Mouse (Mus musculus): ENCODE results near the gene Olfr934. TPM values are rescaled to one million over a fixed set of nuclear protein-coding genes. Genes with fewer than 3 reads are reported as not detected.

The Olfr934 gene
- not detected in 2 replicates for polyA plus RNA-seq (2012; rRNA removed)

DNA sequence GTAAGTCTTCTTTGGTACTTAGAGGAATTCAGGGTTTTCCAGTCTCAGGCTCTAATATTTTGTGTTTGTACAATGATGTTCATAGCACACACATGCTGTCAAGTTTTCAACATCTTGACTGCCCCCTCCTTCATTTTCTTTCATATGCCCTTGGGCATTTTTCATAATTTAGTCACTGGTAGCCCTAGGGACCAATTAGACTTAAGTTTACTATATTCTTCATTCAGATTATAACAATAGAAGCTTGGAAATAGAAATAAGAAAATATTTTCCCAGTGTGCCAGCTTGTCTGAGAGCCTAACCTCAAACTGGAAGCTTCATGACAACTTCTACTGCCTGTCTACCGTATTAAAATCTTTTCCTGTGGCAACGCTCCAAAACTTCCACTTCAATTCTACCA lies at the start of gene Olfr934:
Olfr934 (minus strand) TSS at position 101 of the 400 bp plus-strand sequence.
- no peak within 1 kb of the TSS for H3K4me3 ChIP-seq (ENCODE audit: insufficient read depth, low read length)
- no peaks in the 10 kb centered on the region for H3K4me1 ChIP-seq (ENCODE audit: control insufficient read depth, insufficient read depth, low read length)
- H3K27ac ChIP-seq (ENCODE audit: insufficient read depth, low read length), result no peak within 1 kb of the TSS
- TF ChIP-seq POLR2A (IDR thresholded peaks at IDR 0.05; ENCODE audit: extremely low read depth, insufficient read depth, low read length), result no peak
- TF ChIP-seq CTCF (IDR thresholded peaks at IDR 0.05; ENCODE audit: extremely low read depth, insufficient read depth, low read length), result no peak

GRCm38 (mm10) chr9:39023277-39023676 lies 35.2 kb upstream of the Olfr934 start, which contains the start of gene Olfr146:
Gene Olfr146 (minus strand): TSS chr9:39023377.
- Histone ChIP-seq H3K4me3 (ENCODE audit: insufficient read depth, low read length) (no peak within 1 kb of the TSS), H3K27ac (ENCODE audit: insufficient read depth, low read length) (no peak within 1 kb of the TSS), H3K4me1 (ENCODE audit: control insufficient read depth, insufficient read depth, low read length) (no peaks in the 10 kb centered on the region)
- TF ChIP-seq CTCF (IDR thresholded peaks at IDR 0.05; ENCODE audit: extremely low read depth, insufficient read depth, low read length) (no peak), POLR2A (IDR thresholded peaks at IDR 0.05; ENCODE audit: extremely low read depth, insufficient read depth, low read length) (no peak)

DNA sequence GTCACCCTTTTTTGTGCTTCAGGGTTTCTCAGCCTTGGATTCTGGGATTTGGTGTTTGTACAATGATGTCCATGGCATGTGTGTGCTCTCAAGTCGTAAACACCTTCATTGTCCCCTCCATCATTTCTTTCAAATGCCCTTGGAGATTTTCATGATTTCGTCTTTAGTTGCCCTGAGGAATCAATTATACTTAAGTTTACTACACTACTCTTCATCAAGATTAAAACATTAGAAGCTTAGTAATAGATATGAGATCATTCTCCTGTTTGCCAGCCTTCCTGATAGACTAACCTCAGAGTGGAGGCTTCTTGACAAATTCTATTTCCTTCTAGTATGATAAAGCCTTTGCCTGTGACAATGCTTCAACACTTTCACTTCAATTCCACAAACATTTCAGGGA lies 11.5 kb upstream of the Olfr934 start, which contains the start of gene Olfr935:
Olfr935 (minus strand) TSS at position 101 of the 400 bp plus-strand sequence.
- Histone ChIP-seq H3K4me1 (ENCODE audit: control insufficient read depth, insufficient read depth, low read length) (no peaks in the 10 kb centered on the region), H3K27ac (ENCODE audit: insufficient read depth, low read length) (no peak within 1 kb of the TSS), H3K4me3 (ENCODE audit: insufficient read depth, low read length) (no peak within 1 kb of the TSS)
- TF ChIP-seq CTCF (IDR thresholded peaks at IDR 0.05; ENCODE audit: extremely low read depth, insufficient read depth, low read length) (no peak), POLR2A (IDR thresholded peaks at IDR 0.05; ENCODE audit: extremely low read depth, insufficient read depth, low read length) (no peak)

DNA sequence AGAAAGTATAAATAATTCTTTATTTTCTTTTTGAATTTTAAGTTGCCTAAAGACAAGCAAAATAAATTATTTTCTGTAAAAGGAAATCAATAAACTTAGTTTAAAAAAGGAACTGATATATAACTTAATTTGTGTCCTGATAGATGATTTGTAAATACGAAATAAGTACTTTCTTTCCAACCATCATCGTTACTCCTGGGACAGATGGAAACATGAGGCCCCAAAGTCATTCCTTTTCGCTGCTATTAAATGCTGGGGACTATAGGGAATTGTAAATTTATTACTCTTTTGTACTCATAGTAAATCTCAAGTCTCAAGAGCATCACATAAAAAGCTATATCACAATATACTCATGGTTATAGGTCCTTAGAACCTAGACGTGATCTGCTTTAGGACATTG lies 16.1 kb downstream of the Olfr934 start, which contains the start of gene Olfr933:
Olfr933 (plus strand) TSS at position 301 of the 400 bp plus-strand sequence.
- Histone ChIP-seq H3K27ac (ENCODE audit: insufficient read depth, low read length) (no peak within 1 kb of the TSS), H3K4me1 (ENCODE audit: control insufficient read depth, insufficient read depth, low read length) (no peaks in the 10 kb centered on the region), H3K4me3 (ENCODE audit: insufficient read depth, low read length) (no peak within 1 kb of the TSS)
- TF ChIP-seq POLR2A (IDR thresholded peaks at IDR 0.05; ENCODE audit: extremely low read depth, insufficient read depth, low read length), result no peak

DNA sequence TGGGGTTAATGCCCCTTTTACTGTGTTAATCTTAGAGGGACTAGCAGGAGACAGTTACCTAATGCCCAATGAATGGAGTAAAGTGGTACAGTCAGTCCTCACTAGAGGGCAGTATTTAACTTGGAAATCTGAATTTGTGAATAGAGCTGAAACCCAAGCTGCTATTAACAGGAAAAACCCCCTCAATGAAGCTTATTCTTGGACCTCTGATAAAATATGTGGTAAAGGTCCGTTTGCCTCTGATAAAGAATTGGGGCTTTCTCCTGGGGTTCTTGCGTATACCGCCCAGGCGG lies 34.0 kb downstream of the Olfr934 start:
- no peak overlapping the region for H3K27ac ChIP-seq (ENCODE audit: insufficient read depth, low read length)
- no peaks in the 10 kb centered on the region for H3K4me1 ChIP-seq (ENCODE audit: control insufficient read depth, insufficient read depth, low read length)
- TF ChIP-seq CTCF (IDR thresholded peaks at IDR 0.05; ENCODE audit: extremely low read depth, insufficient read depth, low read length) (no peak), POLR2A (IDR thresholded peaks at IDR 0.05; ENCODE audit: extremely low read depth, insufficient read depth, low read length) (no peak)
- H3K4me3 ChIP-seq (ENCODE audit: insufficient read depth, low read length), result no peak overlapping the region

DNA sequence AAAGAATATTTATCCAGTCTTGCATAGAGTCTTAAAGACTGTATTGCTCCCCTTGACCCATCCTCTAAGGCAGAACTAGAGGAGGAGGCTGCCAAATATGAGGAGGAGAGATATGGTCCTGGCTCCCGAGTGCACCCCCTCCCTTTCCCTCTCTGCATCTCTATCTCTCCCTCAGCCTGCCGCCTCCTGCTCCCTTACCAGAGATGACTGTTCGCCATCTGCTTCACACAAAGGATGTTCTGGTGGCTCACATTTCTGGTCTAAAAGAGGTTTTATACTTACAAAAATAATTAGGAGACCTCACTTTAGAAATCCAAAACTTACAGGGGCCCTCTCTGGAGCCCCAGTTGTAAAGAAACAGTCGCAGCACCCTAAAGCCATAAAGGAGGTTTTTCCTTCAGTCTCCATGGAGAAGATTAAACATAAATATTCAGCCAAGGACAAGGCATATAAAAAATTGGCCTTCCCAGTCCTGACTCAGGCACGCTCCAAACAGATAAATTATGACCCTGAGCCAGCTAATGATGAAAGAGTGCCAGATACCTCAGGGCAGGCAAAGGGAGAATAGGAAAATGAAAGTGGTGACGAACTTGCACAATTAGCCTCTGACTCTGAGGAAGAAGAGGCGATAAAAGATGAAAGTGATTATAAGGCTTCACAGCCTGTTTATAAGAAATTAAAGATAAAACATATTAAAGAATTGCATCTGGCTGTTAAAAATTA lies 34.6 kb downstream of the Olfr934 start:
- TF ChIP-seq CTCF (IDR thresholded peaks at IDR 0.05; ENCODE audit: extremely low read depth, insufficient read depth, low read length) (no peak), POLR2A (IDR thresholded peaks at IDR 0.05; ENCODE audit: extremely low read depth, insufficient read depth, low read length) (no peak)
- Histone ChIP-seq H3K27ac (ENCODE audit: insufficient read depth, low read length) (no peak overlapping the region), H3K4me1 (ENCODE audit: control insufficient read depth, insufficient read depth, low read length) (no peaks in the 10 kb centered on the region), H3K4me3 (ENCODE audit: insufficient read depth, low read length) (no peak overlapping the region)

Other genes starting within 250 kb of the Olfr934 start
- gene Olfr920, start 236.0 kb downstream of the Olfr934 start, polyA plus RNA-seq (2012; rRNA removed), result 0.17 and 0.21 TPM in 2 replicates
- not detected in 2 replicates for gene Olfr921, start 215.2 kb downstream of the Olfr934 start, polyA plus RNA-seq (2012; rRNA removed)
- gene Olfr922, start 173.7 kb downstream of the Olfr934 start, polyA plus RNA-seq (2012; rRNA removed), result not detected in 2 replicates
- not detected in 2 replicates for gene Olfr923, start 161.8 kb downstream of the Olfr934 start, polyA plus RNA-seq (2012; rRNA removed)
- gene Olfr924, start 143.9 kb downstream of the Olfr934 start, polyA plus RNA-seq (2012; rRNA removed), result not detected in 2 replicates
- gene Olfr26, start 133.3 kb downstream of the Olfr934 start, polyA plus RNA-seq (2012; rRNA removed), result not detected in 2 replicates
- gene Olfr926, start 111.2 kb downstream of the Olfr934 start, polyA plus RNA-seq (2012; rRNA removed), result not detected in 2 replicates
- not detected in 2 replicates for gene Olfr930, start 58.5 kb downstream of the Olfr934 start, polyA plus RNA-seq (2012; rRNA removed)
- not detected in 2 replicates for gene Olfr933, start 16.0 kb downstream of the Olfr934 start, polyA plus RNA-seq (2012; rRNA removed)
- gene Olfr935, start 11.4 kb upstream of the Olfr934 start, polyA plus RNA-seq (2012; rRNA removed), result not detected in 2 replicates
- not detected in 2 replicates for gene Olfr146, start 35.1 kb upstream of the Olfr934 start, polyA plus RNA-seq (2012; rRNA removed)
- not detected in 2 replicates for gene Olfr937, start 76.6 kb upstream of the Olfr934 start, polyA plus RNA-seq (2012; rRNA removed)
- gene Olfr938, start 90.6 kb upstream of the Olfr934 start, polyA plus RNA-seq (2012; rRNA removed), result not detected in 2 replicates
- gene Olfr27, start 139.8 kb upstream of the Olfr934 start, polyA plus RNA-seq (2012; rRNA removed), result not detected in 2 replicates
- not detected in 2 replicates for gene Olfr943, start 178.0 kb upstream of the Olfr934 start, polyA plus RNA-seq (2012; rRNA removed)
- gene Olfr944, start 213.6 kb upstream of the Olfr934 start, polyA plus RNA-seq (2012; rRNA removed), result not detected in 2 replicates